Mouse (Mus musculus) kidney, embryonic 15.5 days (tissue): ENCODE results near the gene Crygs. TPM values are rescaled to one million over a fixed set of nuclear protein-coding genes. Genes with fewer than 3 reads are reported as not detected.
"Not testable (repeated sequence)": the region's sequence is repeated elsewhere in the genome, so short reads cannot be mapped to it uniquely, and the experiment has no call there.

Experiments used
- ATAC-seq: fragments of 200-750 bp; cut with Nextera tagmentation; replicated peaks from 2 replicates; pipeline ENCODE4 v1.8.0; 2017; ENCODE audit warnings: moderate TSS enrichment; ENCODE audit not compliant: low FRiP score
- H3K27ac ChIP-seq: fragments of 300-500 bp; sonication (generic); 2 replicates; pipeline ENCODE4 v1.5.1; 2015; ENCODE audit warnings: mild to moderate bottlenecking, inconsistent platforms
- H3K27me3 ChIP-seq: fragments of 300-500 bp; sonication (generic); 2 replicates; pipeline ENCODE4 v1.6.1; 2015; ENCODE audit warnings: inconsistent platforms
- H3K36me3 ChIP-seq: fragments of 300-500 bp; sonication (generic); 2 replicates; pipeline ENCODE4 v1.6.1; 2015; ENCODE audit warnings: inconsistent platforms
- H3K4me1 ChIP-seq: fragments of 300-500 bp; sonication (generic); 2 replicates; pipeline ENCODE4 v1.6.1; 2015; ENCODE audit warnings: inconsistent platforms
- H3K4me2 ChIP-seq: fragments of 300-500 bp; sonication (generic); 2 replicates; pipeline ENCODE4 v1.6.1; 2015; ENCODE audit warnings: moderate library complexity, mild to moderate bottlenecking, inconsistent platforms
- H3K4me3 ChIP-seq: fragments of 300-500 bp; sonication (generic); replicated peaks from 2 replicates; pipeline ENCODE4 v1.5.1; 2015; ENCODE audit warnings: mild to moderate bottlenecking, inconsistent platforms
- H3K9ac ChIP-seq: fragments of 300-500 bp; sonication (generic); 2 replicates; pipeline ENCODE4 v1.6.1; 2015; ENCODE audit warnings: mild to moderate bottlenecking, inconsistent platforms
- H3K9me3 ChIP-seq: fragments of 300-500 bp; sonication (generic); replicated peaks from 2 replicates; pipeline ENCODE4 v1.6.1; 2016; ENCODE audit warnings: inconsistent platforms
- WGBS: fragments of 180-500 bp; shearing (Covaris S2); methylation state at CpG from one replicate; pipeline ENCODE4 v1.1.7; 2015; ENCODE audit warnings: mixed read lengths; 5-methylcytosine and 5-hydroxymethylcytosine counted together
- polyA plus RNA-seq: library from polyadenylated mRNA; unstranded; fragments of >200 nt; fragmentation: Nextera tagmentation; extraction: Ambion mirVana; gene quantifications from 2 replicates; pipeline ENCODE4 v1.2.1, GENCODE M21; 2015

The Crygs gene
- polyA plus RNA-seq, 1 experiment from 2014 or later = 0.25 TPM

GRCm38 (mm10) chr16:22779228-22779835 is 32.0 kb downstream of the Crygs start:
- no peak overlapping the region for H3K9ac ChIP-seq
- no peaks in the 10 kb centered on the region for H3K27me3 ChIP-seq
- H3K4me1 ChIP-seq = no peaks in the 10 kb centered on the region
- H3K9me3 ChIP-seq = no peaks in the 10 kb centered on the region
- ATAC-seq = no peak
- no peak overlapping the region for H3K27ac ChIP-seq
- no peak overlapping the region for H3K4me3 ChIP-seq
- no peaks in the 10 kb centered on the region for H3K36me3 ChIP-seq
- no peak overlapping the region for H3K4me2 ChIP-seq
- WGBS = 95% methylated on average over 3 of the region's 3 CpGs

GRCm38 (mm10) chr16:22778296-22778695 is 33.1 kb downstream of the Crygs start:
- not testable (repeated sequence) for H3K4me3 ChIP-seq, H3K4me2 ChIP-seq, H3K9me3 ChIP-seq, H3K4me1 ChIP-seq, H3K9ac ChIP-seq, H3K27me3 ChIP-seq, ATAC-seq, H3K36me3 ChIP-seq, H3K27ac ChIP-seq
- WGBS = 88% methylated on average over 12 of the region's 12 CpGs

DNA sequence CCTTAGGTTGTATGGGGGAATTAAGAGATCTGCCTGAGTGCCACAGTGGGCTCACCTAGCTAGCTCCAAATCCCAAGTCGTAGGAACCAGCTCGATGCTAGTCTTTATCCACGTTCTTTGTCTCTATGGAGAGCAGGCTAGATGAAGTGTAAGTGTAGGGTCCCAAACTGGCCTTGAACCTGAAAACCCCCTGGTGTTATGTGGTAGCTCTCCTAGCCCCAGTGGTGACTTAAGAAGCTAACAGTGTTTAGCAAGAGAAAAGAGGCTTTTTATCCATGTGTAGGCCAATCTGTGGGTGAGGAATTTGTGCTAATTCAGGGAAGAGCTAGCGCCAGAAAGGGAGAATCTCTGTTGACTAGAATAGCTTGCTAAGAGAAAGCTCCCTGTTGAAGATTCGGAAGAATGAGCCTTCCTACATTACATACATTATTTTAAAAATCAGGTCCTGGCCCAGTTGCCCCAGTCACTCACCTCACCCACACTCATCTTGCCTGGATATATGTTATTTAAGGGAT is 35.8 kb downstream of the Crygs start:
- H3K27me3 ChIP-seq = no peaks in the 10 kb centered on the region
- 82% methylated on average over 5 of the region's 5 CpGs for WGBS
- no peaks in the 10 kb centered on the region for H3K9me3 ChIP-seq
- H3K4me1 ChIP-seq = no peaks in the 10 kb centered on the region
- H3K9ac ChIP-seq = no peak overlapping the region
- H3K4me2 ChIP-seq = no peak overlapping the region
- H3K27ac ChIP-seq = no peak overlapping the region
- ATAC-seq = no peak
- H3K36me3 ChIP-seq = no peaks in the 10 kb centered on the region
- no peak overlapping the region for H3K4me3 ChIP-seq

GRCm38 (mm10) chr16:22768661-22769060 is 42.7 kb downstream of the Crygs start:
- Histone ChIP-seq H3K27me3 (no peaks in the 10 kb centered on the region), H3K4me1 (no peaks in the 10 kb centered on the region), H3K9me3 (no peaks in the 10 kb centered on the region), H3K27ac (no peak overlapping the region), H3K4me2 (no peak overlapping the region), H3K4me3 (no peak overlapping the region), H3K36me3 (no peaks in the 10 kb centered on the region), H3K9ac (no peak overlapping the region)
- 86% methylated on average over 8 of the region's 8 CpGs for WGBS
- no peak for ATAC-seq

GRCm38 (mm10) chr16:22767405-22767804 is 44.0 kb downstream of the Crygs start:
- Histone ChIP-seq H3K27ac (no peak overlapping the region), H3K36me3 (no peaks in the 10 kb centered on the region), H3K4me3 (no peak overlapping the region), H3K27me3 (no peaks in the 10 kb centered on the region), H3K4me2 (no peak overlapping the region), H3K4me1 (no peaks in the 10 kb centered on the region), H3K9ac (no peak overlapping the region), H3K9me3 (no peaks in the 10 kb centered on the region)
- 88% methylated on average over 3 of the region's 3 CpGs for WGBS
- ATAC-seq = no peak

DNA sequence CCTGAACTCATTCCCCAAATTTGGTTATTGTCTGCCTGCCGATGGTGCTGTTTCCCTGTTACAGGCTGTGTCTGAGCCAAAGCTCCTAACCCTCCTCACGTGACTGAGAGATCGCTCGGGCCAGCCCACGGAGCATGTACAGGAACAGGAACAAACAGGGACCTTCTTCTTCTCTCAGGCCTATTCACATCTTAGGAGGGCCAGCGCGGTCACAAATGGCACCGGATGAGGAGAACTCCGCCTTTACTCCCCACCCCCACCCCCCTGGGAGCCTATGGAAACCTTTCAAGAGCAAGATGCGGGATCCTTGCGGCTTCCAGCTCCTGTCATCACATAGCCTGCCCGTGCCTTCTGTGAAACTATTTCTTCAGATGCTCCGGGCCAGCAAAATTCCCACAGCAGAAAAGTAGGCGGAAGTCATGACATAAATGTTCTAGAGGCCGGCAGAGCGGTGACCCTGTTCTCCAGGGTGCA is 44.6 kb downstream of the Crygs start:
- Histone ChIP-seq H3K9ac (no peak overlapping the region), H3K9me3 (no peaks in the 10 kb centered on the region), H3K36me3 (no peaks in the 10 kb centered on the region), H3K27me3 (no peaks in the 10 kb centered on the region), H3K27ac (no peak overlapping the region), H3K4me3 (no peak overlapping the region), H3K4me2 (no peak overlapping the region), H3K4me1 (no peaks in the 10 kb centered on the region)
- WGBS = 76% methylated on average over 16 of the region's 16 CpGs
- no peak for ATAC-seq

GRCm38 (mm10) chr16:22765531-22765930 is 45.8 kb downstream of the Crygs start:
- Histone ChIP-seq H3K9ac (no peak overlapping the region), H3K9me3 (no peaks in the 10 kb centered on the region), H3K4me1 (no peaks in the 10 kb centered on the region), H3K4me2 (no peak overlapping the region), H3K27ac (no peak overlapping the region), H3K4me3 (no peak overlapping the region), H3K36me3 (no peaks in the 10 kb centered on the region), H3K27me3 (no peaks in the 10 kb centered on the region)
- 79% methylated on average over 7 of the region's 7 CpGs for WGBS
- no peak for ATAC-seq

Other genes starting within 250 kb of the Crygs start
- 0.35 and 1.2 TPM in 2 replicates for gene Dgkg, start 154.4 kb downstream of the Crygs start, polyA plus RNA-seq
- gene Tbccd1, start 46.1 kb upstream of the Crygs start, polyA plus RNA-seq = 33.3 and 34.7 TPM in 2 replicates
- 118 and 124 TPM in 2 replicates for gene Dnajb11, start 46.3 kb upstream of the Crygs start, polyA plus RNA-seq
- 10.8 and 32.4 TPM in 2 replicates for gene Ahsg, start 79.7 kb upstream of the Crygs start, polyA plus RNA-seq
- 0.29 and 0.54 TPM in 2 replicates for gene Fetub, start 106.8 kb upstream of the Crygs start, polyA plus RNA-seq
- gene Hrg, start 139.5 kb upstream of the Crygs start, polyA plus RNA-seq = not detected in 2 replicates
- 9.3 and 9.7 TPM in 2 replicates for gene Kng2, start 217.9 kb upstream of the Crygs start, polyA plus RNA-seq
- gene Kng1, start 246.3 kb upstream of the Crygs start, polyA plus RNA-seq = 4.8 and 9.2 TPM in 2 replicates